Comparison of ENCODE assay signal across 8 mouse cellular contexts in genomic region chr1:72254545-72255061, GRCm38 (mm10). TPM values are rescaled to one million over a fixed set of nuclear protein-coding genes. Genes with fewer than 3 reads are reported as not detected.
A peak's percentile ranks its signal among the peaks of the same experiment; 100 is the strongest.
DNase-seq lines count a peak whose midpoint lies in the region; ATAC-seq lines count a peak whose summit lies in the region.

No protein-coding gene starts in this region.

- peak; percentile 90 for ATAC-seq in embryonic facial prominence, embryonic 14.5 days (ENCODE audit: low read depth)
- ATAC-seq in kidney, embryonic 14.5 days (ENCODE audit: low FRiP score, low TSS enrichment) = peak; percentile 92
- peak; percentile 87 for ATAC-seq in limb, embryonic 15.5 days (ENCODE audit: insufficient number of reproducible peaks, low FRiP score, low TSS enrichment, low read depth)

- under 1% methylated on average over 35 of the region's 35 CpGs for WGBS in embryonic facial prominence, embryonic 14.5 days
- under 1% methylated on average over 35 of the region's 35 CpGs for WGBS in kidney, embryonic 14.5 days
- under 1% methylated on average over 35 of the region's 35 CpGs for WGBS in limb, embryonic 15.5 days

- H3K4me3 ChIP-seq in embryonic facial prominence, embryonic 14.5 days (ENCODE audit: low read depth, low read length) = peak overlapping the region; percentile 39
- peak overlapping the region; percentile 38 for H3K4me3 ChIP-seq in kidney, embryonic 14.5 days (ENCODE audit: low read length)
- H3K4me3 ChIP-seq in limb, embryonic 15.5 days = peak overlapping the region; percentile 47

- H3K36me3 ChIP-seq in embryonic facial prominence, embryonic 14.5 days (ENCODE audit: control insufficient read depth, insufficient read depth, low read length) = 0 out of 2 replicates have a peak, but pooled peaks cover 3% of the 10 kb centered on the region
- no peaks in the 10 kb centered on the region for H3K36me3 ChIP-seq in kidney, embryonic 14.5 days (ENCODE audit: control insufficient read depth, insufficient read depth, low read length)
- no peaks in the 10 kb centered on the region for H3K36me3 ChIP-seq in limb, embryonic 15.5 days

- H3K9ac ChIP-seq in embryonic facial prominence, embryonic 14.5 days (ENCODE audit: low read depth, low read length) = peak overlapping the region; percentile 55
- peak overlapping the region; percentile 69 for H3K9ac ChIP-seq in kidney, embryonic 14.5 days (ENCODE audit: low read depth, low read length)
- H3K9ac ChIP-seq in limb, embryonic 15.5 days = peak overlapping the region; percentile 33

- DNase-seq in 3T3-L1 (ENCODE audit: low read depth, low spot score) = peak; percentile 91
- DNase-seq in adrenal gland, postnatal 4 days (ENCODE audit: low spot score in 2 of 2) = peak; percentile 73 to 82
- peak; percentile 95 for DNase-seq in embryonic facial prominence, embryonic 14.5 days (ENCODE audit: low spot score)
- DNase-seq in heart, adult 9 months (ENCODE audit: low spot score in 2 of 2) = peak; percentile 80 to 88
- peak; percentile 28 to 54 for DNase-seq in monocyte, adult 2 months (ENCODE audit: low read depth in 1 of 2, low spot score in 2 of 2)
- peak; percentile 80 to 87 for DNase-seq in spleen, postnatal 36 days (ENCODE audit: low spot score in 2 of 2)

- no peaks in the 10 kb centered on the region for H3K27me3 ChIP-seq in embryonic facial prominence, embryonic 14.5 days (replicated peaks; ENCODE audit: control insufficient read depth, insufficient read depth, low read length)
- H3K27me3 ChIP-seq in kidney, embryonic 14.5 days (ENCODE audit: control insufficient read depth, insufficient read depth, low read length) = no peaks in the 10 kb centered on the region
- H3K27me3 ChIP-seq in limb, embryonic 15.5 days = no peaks in the 10 kb centered on the region

- peak overlapping the region; percentile 60 for H3K4me2 ChIP-seq in embryonic facial prominence, embryonic 14.5 days (ENCODE audit: low read depth, low read length)
- H3K4me2 ChIP-seq in kidney, embryonic 14.5 days (replicated peaks; ENCODE audit: low read depth, low read length) = peak overlapping the region; percentile 62
- H3K4me2 ChIP-seq in limb, embryonic 15.5 days = peak overlapping the region; percentile 62

- no peaks in the 10 kb centered on the region for H3K4me1 ChIP-seq in embryonic facial prominence, embryonic 14.5 days (ENCODE audit: control insufficient read depth, insufficient read depth, low read length)
- H3K4me1 ChIP-seq in kidney, embryonic 14.5 days (ENCODE audit: control insufficient read depth, insufficient read depth, low read length) = peaks cover 6% of the 10 kb centered on the region
- peaks cover 15% of the 10 kb centered on the region for H3K4me1 ChIP-seq in limb, embryonic 15.5 days

- H3K9me3 ChIP-seq in embryonic facial prominence, embryonic 14.5 days (ENCODE audit: control insufficient read depth, low read length) = no peaks in the 10 kb centered on the region
- H3K9me3 ChIP-seq in kidney, embryonic 14.5 days (ENCODE audit: control insufficient read depth, low read length) = no peaks in the 10 kb centered on the region
- no peaks in the 10 kb centered on the region for H3K9me3 ChIP-seq in limb, embryonic 15.5 days

- peak overlapping the region; percentile 90 for H3K27ac ChIP-seq in embryonic facial prominence, embryonic 14.5 days (replicated peaks; ENCODE audit: low read depth, low read length)
- peak overlapping the region; percentile 93 for H3K27ac ChIP-seq in kidney, embryonic 14.5 days (ENCODE audit: low read depth, low read length)
- peak overlapping the region; percentile 93 for H3K27ac ChIP-seq in limb, embryonic 15.5 days

RNA-seq across cellular contexts. Expression of gene Pecr, which starts 29.5 kb away (rescaled TPM):
- 10 to 100 TPM; 37.0 to 38.7 TPM for total RNA-seq in adrenal gland, postnatal 4 days (2021)
- 30.4 and 31.4 TPM in 2 replicates for polyA plus RNA-seq in embryonic facial prominence, embryonic 14.5 days (2014; fragmentation: Nextera tagmentation; extraction: Ambion mirVana)
- 43.3 and 46.0 TPM in 2 replicates for polyA plus RNA-seq in kidney, embryonic 14.5 days (2014; fragmentation: Nextera tagmentation; extraction: Ambion mirVana)
- 33.3 and 35.7 TPM in 2 replicates for polyA plus RNA-seq in limb, embryonic 15.5 days (2015; fragmentation: Nextera tagmentation; extraction: Ambion mirVana)

RNA-seq across cellular contexts. Expression of gene Tmem169, which starts 29.6 kb away (rescaled TPM):
- 1 to 10 TPM; 2.5 to 6.1 TPM for total RNA-seq in adrenal gland, postnatal 4 days (2021)
- polyA plus RNA-seq in embryonic facial prominence, embryonic 14.5 days (2014; fragmentation: Nextera tagmentation; extraction: Ambion mirVana) = 4.0 and 4.1 TPM in 2 replicates
- 1.8 and 3.3 TPM in 2 replicates for polyA plus RNA-seq in kidney, embryonic 14.5 days (2014; fragmentation: Nextera tagmentation; extraction: Ambion mirVana)
- 3.3 and 3.5 TPM in 2 replicates for polyA plus RNA-seq in limb, embryonic 15.5 days (2015; fragmentation: Nextera tagmentation; extraction: Ambion mirVana)

RNA-seq across cellular contexts. Expression of gene Mreg, which starts 42.5 kb away (rescaled TPM):
- 1 to 10 TPM; 4.1 to 4.5 TPM for total RNA-seq in adrenal gland, postnatal 4 days (2021)
- polyA plus RNA-seq in embryonic facial prominence, embryonic 14.5 days (2014; fragmentation: Nextera tagmentation; extraction: Ambion mirVana) = 5.9 and 7.6 TPM in 2 replicates
- 5.1 and 6.2 TPM in 2 replicates for polyA plus RNA-seq in kidney, embryonic 14.5 days (2014; fragmentation: Nextera tagmentation; extraction: Ambion mirVana)
- polyA plus RNA-seq in limb, embryonic 15.5 days (2015; fragmentation: Nextera tagmentation; extraction: Ambion mirVana) = 5.4 and 5.6 TPM in 2 replicates

RNA-seq across cellular contexts. Expression of gene Xrcc5, which starts 52.6 kb away (rescaled TPM):
- 10 to 100 TPM; 21.8 to 22.8 TPM for total RNA-seq in adrenal gland, postnatal 4 days (2021)
- 31.2 and 39.6 TPM in 2 replicates for polyA plus RNA-seq in embryonic facial prominence, embryonic 14.5 days (2014; fragmentation: Nextera tagmentation; extraction: Ambion mirVana)
- polyA plus RNA-seq in kidney, embryonic 14.5 days (2014; fragmentation: Nextera tagmentation; extraction: Ambion mirVana) = 59.5 and 72.0 TPM in 2 replicates
- 35.4 and 35.9 TPM in 2 replicates for polyA plus RNA-seq in limb, embryonic 15.5 days (2015; fragmentation: Nextera tagmentation; extraction: Ambion mirVana)

Comparison
In these comparisons a context has a peak if more than half of its experiments do, and no peak if none do; other contexts are left out.
1. Peak in every context shown above with its lines: DNase-seq, ATAC-seq, H3K4me3 ChIP-seq and H3K27ac ChIP-seq.
2. DNase-seq: peak in every context shown above with its lines; median percentile 95 in embryonic facial prominence, embryonic 14.5 days; 91 in 3T3-L1; 84 in heart, adult 9 months; 84 in spleen, postnatal 36 days; 78 in adrenal gland, postnatal 4 days; 41 in monocyte, adult 2 months.